Mouse (Mus musculus) thymus, adult 2 months (tissue): ENCODE results near the gene Hoxa5.

ENCODE experiments used
- CTCF ChIP-seq: fragments of 200-500 bp; IDR thresholded peaks from 2 replicates; pipeline ENCODE4 v1.5.1; 2012; ENCODE audit warnings: mild to moderate bottlenecking, control low read depth, low read length, moderate library complexity, borderline replicate concordance; ENCODE audit not compliant: control insufficient read depth, poor library complexity, insufficient read depth; ENCODE audit errors: extremely low read depth
- POLR2A ChIP-seq: fragments of 200-500 bp; IDR thresholded peaks from 2 replicates; pipeline ENCODE4 v1.6.1; 2012; ENCODE audit warnings: mild to moderate bottlenecking, low read length, control low read depth, moderate library complexity; ENCODE audit not compliant: control insufficient read depth, poor library complexity, insufficient read depth; ENCODE audit errors: extremely low read depth

GRCm38 (mm10) chr6:52224895-52225611, 20.7 kb upstream of the Hoxa5 start:
- TF ChIP-seq POLR2A (no peak), CTCF (no peak)
